Mouse (Mus musculus) left cerebral cortex, adult 9 months (tissue): ENCODE results near the gene 1810043G02Rik.
"Not testable (repeated sequence)": the region's sequence is repeated elsewhere in the genome, so short reads cannot be mapped to it uniquely, and the experiment has no call there.

Experiments used
- DNase-seq, 2 experiments: peaks; one replicate each; pipeline ENCODE4 v3.0.0; 2022; ENCODE audit warnings: low spot score in 2 of 2

Gene 1810043G02Rik

GRCm38 (mm10) chr10:77978351-77979350 lies at the start of gene 1810043G02Rik:
1810043G02Rik (plus strand) TSS chr10:77978524.
- DNase-seq, result peak; percentile 93 to 99

GRCm38 (mm10) chr10:77939685-77940084 lies 38.6 kb upstream of the 1810043G02Rik start:
- DNase-seq, result no peak

GRCm38 (mm10) chr10:77950468-77950867 lies 27.9 kb upstream of the 1810043G02Rik start:
- DNase-seq, result not testable (repeated sequence)

- no peak for DNase-seq
Observed at GRCm38 (mm10) chr10:77962725-77963124, 15.6 kb upstream of the 1810043G02Rik start.

GRCm38 (mm10) chr10:77963971-77964370 lies 14.4 kb upstream of the 1810043G02Rik start:
- DNase-seq, result no peak

- peak in 1 of 2 experiments; percentile 77 for DNase-seq
Observed at GRCm38 (mm10) chr10:77969274-77969972, 8.9 kb upstream of the 1810043G02Rik start.

- DNase-seq, result no peak
Observed at GRCm38 (mm10) chr10:77969973-77970325, 8.4 kb upstream of the 1810043G02Rik start.

- DNase-seq, result no peak
Observed at GRCm38 (mm10) chr10:77970481-77970880, 7.8 kb upstream of the 1810043G02Rik start, which contains the start of gene Trpm2. Trpm2 (minus strand) TSS chr10:77970563.

- DNase-seq, result no peak
Observed at GRCm38 (mm10) chr10:77971191-77971590, 7.1 kb upstream of the 1810043G02Rik start.

GRCm38 (mm10) chr10:77971709-77972553 lies 6.4 kb upstream of the 1810043G02Rik start:
- DNase-seq, result peak in 1 of 2 experiments; percentile 71

- no peak for DNase-seq
Observed at GRCm38 (mm10) chr10:77974323-77974722, 4.0 kb upstream of the 1810043G02Rik start.

GRCm38 (mm10) chr10:77974811-77975210 lies 3.5 kb upstream of the 1810043G02Rik start:
- no peak for DNase-seq

GRCm38 (mm10) chr10:77975653-77976052 lies 2.7 kb upstream of the 1810043G02Rik start:
- no peak for DNase-seq

GRCm38 (mm10) chr10:77976458-77977150 lies 1.7 kb upstream of the 1810043G02Rik start:
- no peak for DNase-seq

- peak in 1 of 2 experiments; percentile 71 for DNase-seq
Observed at GRCm38 (mm10) chr10:77984660-77985059, 6.3 kb downstream of the 1810043G02Rik start.

GRCm38 (mm10) chr10:77985775-77986174 lies 7.5 kb downstream of the 1810043G02Rik start:
- DNase-seq, result no peak

GRCm38 (mm10) chr10:77995639-77996038 lies 17.3 kb downstream of the 1810043G02Rik start:
- DNase-seq, result no peak

GRCm38 (mm10) chr10:78000200-78000599 lies 21.9 kb downstream of the 1810043G02Rik start:
- DNase-seq, result no peak

GRCm38 (mm10) chr10:78001796-78002195 lies 23.5 kb downstream of the 1810043G02Rik start:
- peak; percentile 89 to 93 for DNase-seq

GRCm38 (mm10) chr10:78002316-78002715 lies 24.0 kb downstream of the 1810043G02Rik start:
- no peak for DNase-seq
